Mouse (Mus musculus) frontal cortex, adult 2 months (tissue): ENCODE results near the gene Gm4131. TPM values are rescaled to one million over a fixed set of nuclear protein-coding genes. Genes with fewer than 3 reads are reported as not detected.
A peak's percentile ranks its signal among the peaks of the same experiment; 100 is the strongest.

Source experiments
- DNase-seq, 2 experiments: peaks; one replicate each; pipeline ENCODE4 v3.0.0; 2022; ENCODE audit warnings: low spot score in 1 of 2; ENCODE audit errors: extremely low spot score in 1 of 2
- polyA plus RNA-seq: library from polyadenylated mRNA; depleted of rRNA; stranded (reverse); fragments of >200 nt; gene quantifications from 2 replicates; pipeline ENCODE4 v1.2.3, GENCODE M21; 2012; rRNA removed

Gm4131 gene
- polyA plus RNA-seq, 1 experiment = not detected

- peak; percentile 20 to 53 for DNase-seq
Measured at GRCm38 (mm10) chr14:62416742-62417134, 150.0 kb downstream of the Gm4131 start.

- DNase-seq = peak in 1 of 2 experiments; percentile 40
Measured at GRCm38 (mm10) chr14:62416007-62416741, 150.5 kb downstream of the Gm4131 start.

Other genes starting within 250 kb of the Gm4131 start
- 0.19 and 0.32 TPM in 2 replicates for gene Gucy1b2, start 110.6 kb downstream of the Gm4131 start, polyA plus RNA-seq
- gene Fam124a, start 11.2 kb downstream of the Gm4131 start, polyA plus RNA-seq = 33.7 and 34.3 TPM in 2 replicates
- 0.27 and 0.48 TPM in 2 replicates for gene Serpine3, start 96.7 kb upstream of the Gm4131 start, polyA plus RNA-seq
- gene Ints6, start 194.2 kb upstream of the Gm4131 start, polyA plus RNA-seq = 15.4 and 24.3 TPM in 2 replicates